Comparison of ENCODE assay signal across 31 mouse cellular contexts in the genomic region with DNA sequence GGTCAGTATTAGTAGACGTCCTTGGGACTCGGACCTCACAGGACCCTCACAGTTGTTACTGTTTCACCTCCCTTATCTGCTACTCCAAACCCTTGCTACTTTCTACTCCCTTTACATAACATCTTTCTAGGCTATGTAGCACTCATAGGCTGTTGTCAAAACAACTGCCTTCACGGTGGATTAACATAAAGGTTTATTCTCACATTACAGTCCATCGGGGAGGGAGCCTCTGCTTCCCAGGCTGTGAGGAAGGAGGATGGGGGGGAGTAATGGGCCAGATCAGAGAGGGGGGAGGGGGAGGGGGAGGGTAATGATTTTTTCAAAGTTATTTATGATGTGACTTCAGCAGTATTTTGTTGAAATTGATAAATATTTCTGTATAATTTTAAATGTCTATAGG. TPM values are rescaled to one million over a fixed set of nuclear protein-coding genes. Genes with fewer than 3 reads are reported as not detected.
A peak's percentile ranks its signal among the peaks of the same experiment; 100 is the strongest.
DNase-seq lines count a peak whose midpoint lies in the region; ATAC-seq and TF ChIP-seq lines count a peak whose summit lies in the region.
"Had no signal": no experiment of that assay in that cellular context is flagged by ENCODE, and none has a peak within 500 bp of the region (broad histone marks: within the 10 kb centered on the region; RNA-seq: fewer than 3 reads in every experiment).

No protein-coding gene starts in this region.

- ATAC-seq in heart, postnatal 0 days (ENCODE audit: insufficient read depth, low read depth), result no peak
- no peak for ATAC-seq in kidney, postnatal 0 days (replicated peaks; ENCODE audit: low FRiP score, low read depth)
- 0 out of 2 replicates have a peak, but pooled peaks have one; percentile 39 for ATAC-seq in embryonic facial prominence, embryonic 14.5 days (ENCODE audit: low read depth)
- ATAC-seq: forebrain, embryonic 15.5 days; hindbrain, postnatal 0 days; inflammation-experienced regulatory T-cells, adult 6 months; intestine, embryonic 16.5 days; Patski had no signal

- no peak overlapping the region for H3K9ac ChIP-seq in heart, postnatal 0 days (replicated peaks; ENCODE audit: low read depth, low read length)
- no peak overlapping the region for H3K9ac ChIP-seq in kidney, postnatal 0 days (ENCODE audit: low read depth, low read length)
- no peak overlapping the region for H3K9ac ChIP-seq in embryonic facial prominence, embryonic 14.5 days (ENCODE audit: low read depth, low read length)
- H3K9ac ChIP-seq: embryonic facial prominence, embryonic 12.5 days; forebrain, embryonic 12.5 days; forebrain, embryonic 15.5 days; hindbrain, embryonic 14.5 days had no signal

- no peaks in the 10 kb centered on the region for H3K9me3 ChIP-seq in heart, postnatal 0 days (replicated peaks; ENCODE audit: control insufficient read depth, low read length)
- H3K9me3 ChIP-seq in kidney, postnatal 0 days (replicated peaks; ENCODE audit: low read length), result no peaks in the 10 kb centered on the region
- no peaks in the 10 kb centered on the region for H3K9me3 ChIP-seq in embryonic facial prominence, embryonic 14.5 days (ENCODE audit: control insufficient read depth, low read length)
- H3K9me3 ChIP-seq: embryonic facial prominence, embryonic 12.5 days; forebrain, embryonic 12.5 days; forebrain, embryonic 15.5 days; G1E had no signal

- H3K27ac ChIP-seq in heart, postnatal 0 days (ENCODE audit: low read depth), result 0 out of 2 replicates have a peak overlapping the region, but pooled peaks have one; percentile 3
- no peak overlapping the region for H3K27ac ChIP-seq in kidney, postnatal 0 days
- no peak overlapping the region for H3K27ac ChIP-seq in embryonic facial prominence, embryonic 14.5 days (replicated peaks; ENCODE audit: low read depth, low read length)
- H3K27ac ChIP-seq: embryonic facial prominence, embryonic 12.5 days; forebrain, embryonic 12.5 days; forebrain, embryonic 15.5 days; hindbrain, embryonic 14.5 days; hindbrain, postnatal 0 days had no signal

- H3K4me3 ChIP-seq in heart, postnatal 0 days (ENCODE audit: low read depth, low read length), result no peak overlapping the region
- H3K4me3 ChIP-seq in kidney, postnatal 0 days (replicated peaks; ENCODE audit: low read depth, low read length), result no peak overlapping the region
- no peak overlapping the region for H3K4me3 ChIP-seq in embryonic facial prominence, embryonic 14.5 days (ENCODE audit: low read depth, low read length)
- H3K4me3 ChIP-seq: embryonic facial prominence, embryonic 12.5 days; erythroblast, embryonic 14.5 days; forebrain, embryonic 12.5 days; forebrain, embryonic 15.5 days had no signal

- no peak for TF ChIP-seq EP300 in heart, postnatal 0 days (IDR thresholded peaks at IDR 0.05; ENCODE audit: low read depth)

- H3K4me1 ChIP-seq in heart, postnatal 0 days (ENCODE audit: control insufficient read depth, insufficient read depth), result peaks cover 31% of the 10 kb centered on the region
- H3K4me1 ChIP-seq in kidney, postnatal 0 days (replicated peaks; ENCODE audit: insufficient read depth, low read length), result 0 out of 2 replicates have a peak, but pooled peaks cover 3% of the 10 kb centered on the region
- no peaks in the 10 kb centered on the region for H3K4me1 ChIP-seq in embryonic facial prominence, embryonic 14.5 days (ENCODE audit: control insufficient read depth, insufficient read depth, low read length)

- 44% methylated on average over 4 of the region's 4 CpGs for WGBS in heart, postnatal 0 days
- WGBS in kidney, postnatal 0 days, result 31% methylated on average over 4 of the region's 4 CpGs
- WGBS in embryonic facial prominence, embryonic 14.5 days, result 23% methylated on average over 4 of the region's 4 CpGs

- no peaks in the 10 kb centered on the region for H3K36me3 ChIP-seq in heart, postnatal 0 days (replicated peaks; ENCODE audit: control insufficient read depth, insufficient read depth, low read length)
- H3K36me3 ChIP-seq in kidney, postnatal 0 days (ENCODE audit: insufficient read depth, low read length), result no peaks in the 10 kb centered on the region
- 0 out of 2 replicates have a peak, but pooled peaks cover 8% of the 10 kb centered on the region for H3K36me3 ChIP-seq in embryonic facial prominence, embryonic 14.5 days (ENCODE audit: control insufficient read depth, insufficient read depth, low read length)
- H3K36me3 ChIP-seq: forebrain, embryonic 15.5 days had no signal

- H3K4me2 ChIP-seq in heart, postnatal 0 days (ENCODE audit: low read depth, low read length), result no peak overlapping the region
- no peak overlapping the region for H3K4me2 ChIP-seq in kidney, postnatal 0 days (ENCODE audit: low read length)
- H3K4me2 ChIP-seq in embryonic facial prominence, embryonic 14.5 days (ENCODE audit: low read depth, low read length), result no peak overlapping the region
- H3K4me2 ChIP-seq: embryonic facial prominence, embryonic 12.5 days; forebrain, embryonic 12.5 days; forebrain, embryonic 15.5 days; heart, embryonic 11.5 days; hindbrain, embryonic 14.5 days had no signal

- no peaks in the 10 kb centered on the region for H3K27me3 ChIP-seq in heart, postnatal 0 days (ENCODE audit: control insufficient read depth, insufficient read depth, low read length)
- H3K27me3 ChIP-seq in kidney, postnatal 0 days (ENCODE audit: insufficient read depth, low read length), result no peaks in the 10 kb centered on the region
- no peaks in the 10 kb centered on the region for H3K27me3 ChIP-seq in embryonic facial prominence, embryonic 14.5 days (replicated peaks; ENCODE audit: control insufficient read depth, insufficient read depth, low read length)
- H3K27me3 ChIP-seq: CH12.LX; embryonic facial prominence, embryonic 12.5 days; forebrain, embryonic 12.5 days; forebrain, embryonic 15.5 days; Patski had no signal

- DNase-seq in embryo, embryonic 11 days, result peak; percentile 34
- no peak for DNase-seq in embryo, embryonic 9.5 days (ENCODE audit: extremely low spot score)
- DNase-seq in heart, postnatal 0 days (ENCODE audit: low spot score), result no peak
- DNase-seq in heart, adult 8-10 months (ENCODE audit: low spot score), result no peak
- peak; percentile 46 for DNase-seq in kidney, postnatal 0 days (ENCODE audit: low spot score)
- DNase-seq in kidney, adult 9 months, result no peak
- peak; percentile 67 for DNase-seq in embryonic facial prominence, embryonic 14.5 days (ENCODE audit: low spot score)
- no peak for DNase-seq in T-cell, adult 2 months (ENCODE audit: low spot score)
- DNase-seq: adrenal gland, adult 2 months; adrenal gland, postnatal 14 days; B cell, adult 2 months; cerebellum, adult 11 months; cerebellum, adult 2 months; cerebellum, adult 9-11 months; cerebellum, postnatal 25 days; gastrocnemius, postnatal 25 days; heart, adult 18-20 months; heart, postnatal 10 days; heart, postnatal 4 days had no signal

- TF ChIP-seq CTCF in heart, postnatal 0 days (IDR thresholded peaks at IDR 0.05; ENCODE audit: low read depth), result no peak
- no peak for TF ChIP-seq CTCF in kidney, postnatal 0 days (IDR thresholded peaks at IDR 0.05; ENCODE audit: low read depth)

RNA-seq across cellular contexts. Expression of a gene that starts 49.0 kb away (rescaled TPM):
- 61.3 and 64.3 TPM in 2 replicates for total RNA-seq in heart, postnatal 0 days (2014; rRNA removed; ENCODE audit: low replicate concordance)
- 18.8 and 24.6 TPM in 2 replicates for polyA plus RNA-seq in heart, postnatal 0 days (2015; fragmentation: Nextera tagmentation; extraction: Ambion mirVana)
- 10 to 100 TPM; 57.2 to 84.5 (median 66.5) TPM for total RNA-seq in heart, adult 8-10 months (2022)
- polyA plus RNA-seq in kidney, postnatal 0 days (2015; fragmentation: Nextera tagmentation; extraction: Ambion mirVana), result 25.1 and 25.8 TPM in 2 replicates
- polyA plus RNA-seq in embryonic facial prominence, embryonic 14.5 days (2014; fragmentation: Nextera tagmentation; extraction: Ambion mirVana), result 38.4 and 42.1 TPM in 2 replicates

Comparison
In these comparisons a context has a peak if more than half of its experiments do, and no peak if none do; other contexts are left out.
1. DNase-seq: peak in embryo, embryonic 11 days (single experiment), kidney, postnatal 0 days (single experiment) and embryonic facial prominence, embryonic 14.5 days (single experiment); none in embryo, embryonic 9.5 days (single experiment), heart, postnatal 0 days (single experiment), heart, adult 8-10 months (single experiment), kidney, adult 9 months (single experiment) and T-cell, adult 2 months (single experiment).